Mouse (Mus musculus): ENCODE data around the gene Rac2.

DNA sequence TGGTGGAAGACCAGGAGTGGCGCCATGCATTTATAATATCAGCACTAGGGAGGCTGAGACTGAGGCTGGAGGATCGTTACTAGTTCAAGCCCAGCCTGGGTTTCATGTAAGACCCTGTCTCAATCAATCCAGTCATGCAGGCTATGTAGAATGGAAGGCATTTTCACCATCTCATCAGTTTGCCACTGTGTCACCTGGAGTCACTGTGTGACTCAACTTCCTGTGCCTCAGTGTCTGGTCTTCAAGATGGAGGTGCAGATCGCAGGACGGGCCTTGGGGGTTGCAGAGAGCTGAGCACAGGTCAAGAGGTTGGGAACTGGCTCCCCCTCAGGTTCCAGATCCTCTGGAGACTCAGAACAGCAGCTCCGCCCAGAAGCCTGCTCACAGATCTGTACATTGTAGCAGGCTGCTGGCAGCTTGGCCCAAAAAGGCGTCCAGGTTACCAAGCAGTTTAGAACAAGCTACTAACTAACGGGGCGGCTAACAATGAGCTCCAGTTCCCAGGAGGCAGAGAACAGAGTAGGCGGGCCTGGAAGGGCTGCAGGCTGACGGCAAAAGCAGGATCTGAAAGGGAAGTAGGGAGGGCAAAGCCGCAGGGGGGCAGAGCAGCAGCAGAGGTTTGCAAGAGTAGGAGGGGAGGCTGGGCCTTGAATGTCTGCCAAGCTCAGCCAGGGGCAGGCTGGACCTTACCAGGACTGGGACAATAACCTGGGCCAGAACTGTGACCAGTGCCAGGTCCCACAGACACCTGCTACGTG is 38.3 kb upstream of the Rac2 start:
- no peak for TF ChIP-seq CTCF (conservative IDR thresholded peaks at IDR 0.05; ENCODE audit: low read length)
- no peak for TF ChIP-seq NANOG (IDR thresholded peaks at IDR 0.05; ENCODE audit: borderline replicate concordance, low read length)
